Mouse (Mus musculus): ENCODE results near the gene Msantd3.
A peak's percentile ranks its signal among the peaks of the same experiment; 100 is the strongest.

Gene Msantd3

DNA sequence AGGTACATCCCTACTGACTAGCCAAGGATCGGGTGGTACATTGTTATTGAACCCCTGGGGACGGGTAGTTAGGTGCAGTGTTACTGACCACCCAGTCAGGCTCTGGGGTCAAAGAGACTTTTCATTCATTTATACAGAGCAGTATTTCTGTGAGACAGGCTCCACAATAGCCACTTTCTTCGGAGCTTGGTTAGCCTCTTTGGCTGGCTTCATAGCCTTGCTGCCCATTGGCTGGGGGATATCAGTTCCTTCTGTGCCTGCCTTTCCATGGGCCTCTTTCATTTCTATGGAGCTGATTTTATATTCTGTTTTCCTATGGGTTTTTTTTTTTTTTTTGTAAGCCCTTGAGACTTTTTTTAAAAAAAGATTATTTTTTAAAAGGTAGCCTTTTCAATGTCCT, 65.9 kb downstream of the Msantd3 start:
- DNase-seq (ENCODE audit: low spot score in 2 of 2): no peak

DNA sequence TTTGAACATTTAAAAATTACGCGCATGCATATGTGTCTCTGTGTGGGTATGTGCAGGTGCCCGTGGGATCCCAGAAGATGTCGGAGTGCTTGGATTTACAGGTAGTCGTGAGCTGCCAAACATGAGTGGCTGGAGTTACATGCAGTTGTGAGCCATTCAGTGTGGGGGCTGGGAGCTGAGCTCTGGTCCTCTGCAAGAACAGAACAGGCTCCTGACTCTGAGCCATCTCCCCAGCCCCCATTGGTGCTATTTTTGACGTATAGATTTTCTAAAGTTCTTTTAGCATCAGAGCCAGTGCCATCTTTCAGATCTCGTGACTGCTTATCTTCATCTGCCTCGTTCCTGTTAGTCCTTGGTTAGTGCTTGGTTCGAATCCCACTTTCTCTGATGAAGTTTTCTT, 69.8 kb downstream of the Msantd3 start:
- DNase-seq (ENCODE audit: low spot score in 2 of 2): peak in 1 of 2 experiments; percentile 50

DNA sequence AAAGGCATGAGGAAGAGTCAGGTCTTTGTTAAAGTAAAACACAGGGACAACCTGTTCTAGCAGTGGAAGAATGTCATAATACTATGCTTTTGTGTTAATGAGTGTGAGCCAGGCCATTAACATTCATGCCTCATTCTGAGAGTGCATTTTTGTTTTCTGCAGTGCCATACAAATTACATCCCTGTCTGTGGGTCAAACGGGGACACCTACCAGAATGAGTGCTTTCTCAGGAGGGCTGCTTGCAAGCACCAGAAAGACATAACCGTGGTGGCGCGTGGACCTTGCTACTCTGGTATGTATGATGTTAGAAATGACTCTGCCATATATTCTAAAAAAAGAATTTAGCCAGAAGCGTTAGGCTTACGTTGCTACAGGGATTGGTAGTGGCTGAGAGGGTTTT, 70.5 kb downstream of the Msantd3 start:
- DNase-seq (ENCODE audit: low spot score in 2 of 2): no peak
